Mouse (Mus musculus): ENCODE measurements around the gene Lmod2. TPM values are rescaled to one million over a fixed set of nuclear protein-coding genes. Genes with fewer than 3 reads are reported as not detected.

Lmod2 gene
- polyA plus RNA-seq, 1 experiment = not detected

GRCm38 (mm10) chr6:24571126-24571525 is 26.4 kb upstream of the Lmod2 start:
- no peak overlapping the region for H3K4me3 ChIP-seq (replicated peaks)
- H3K27me3 ChIP-seq (replicated peaks) = no peaks in the 10 kb centered on the region
- TF ChIP-seq FLI1 (IDR thresholded peaks at IDR 0.05; ENCODE audit: low read length) (no peak), GATA1 (IDR thresholded peaks at IDR 0.05; ENCODE audit: borderline replicate concordance, low read length) (no peak)
- peaks cover 8% of the 10 kb centered on the region for H3K4me1 ChIP-seq
- peaks cover 3% of the 10 kb centered on the region; the same call in 1 of the 2 replicates for H3K9me3 ChIP-seq
- H3K36me3 ChIP-seq (replicated peaks; ENCODE audit: low read length) = no peaks in the 10 kb centered on the region

DNA sequence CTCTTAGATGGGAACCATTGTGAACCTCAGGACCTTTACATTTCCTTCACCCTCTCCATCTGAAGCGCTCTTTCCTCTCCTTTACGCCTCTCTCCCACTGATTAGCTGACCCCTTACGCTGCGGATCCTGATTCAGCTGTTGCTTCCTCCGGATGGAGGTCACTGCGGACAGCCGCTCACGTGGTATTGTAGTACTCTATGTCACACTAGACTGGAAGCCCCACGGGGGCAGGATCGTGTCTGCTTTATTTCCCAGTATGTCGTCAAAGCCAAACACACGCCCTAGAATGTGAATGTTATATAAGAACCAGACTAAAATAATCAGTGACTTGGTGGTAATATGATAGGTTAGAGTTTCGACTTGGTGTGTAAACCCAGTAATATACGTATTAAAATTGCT is 25.1 kb upstream of the Lmod2 start:
- Histone ChIP-seq H3K27me3 (replicated peaks) (no peaks in the 10 kb centered on the region), H3K4me3 (replicated peaks) (no peak overlapping the region), H3K4me1 (peaks cover 8% of the 10 kb centered on the region), H3K9me3 (peaks cover 3% of the 10 kb centered on the region; the same call in 1 of the 2 replicates), H3K36me3 (replicated peaks; ENCODE audit: low read length) (no peaks in the 10 kb centered on the region)
- no peak for TF ChIP-seq FLI1 (IDR thresholded peaks at IDR 0.05; ENCODE audit: low read length)
- TF ChIP-seq GATA1 (IDR thresholded peaks at IDR 0.05; ENCODE audit: borderline replicate concordance, low read length) = no peak

- TF ChIP-seq FLI1 (IDR thresholded peaks at IDR 0.05; ENCODE audit: low read length) (no peak), GATA1 (IDR thresholded peaks at IDR 0.05; ENCODE audit: borderline replicate concordance, low read length) (no peak)
- Histone ChIP-seq H3K4me3 (replicated peaks) (no peak overlapping the region), H3K36me3 (replicated peaks; ENCODE audit: low read length) (no peaks in the 10 kb centered on the region), H3K27me3 (replicated peaks) (no peaks in the 10 kb centered on the region), H3K9me3 (peaks cover 3% of the 10 kb centered on the region; the same call in 1 of the 2 replicates), H3K4me1 (peaks cover 8% of the 10 kb centered on the region)
Measured at GRCm38 (mm10) chr6:24573319-24573718, 24.2 kb upstream of the Lmod2 start.

- no peak for TF ChIP-seq GATA1 (IDR thresholded peaks at IDR 0.05; ENCODE audit: borderline replicate concordance, low read length)
- TF ChIP-seq FLI1 (IDR thresholded peaks at IDR 0.05; ENCODE audit: low read length) = no peak
- H3K4me3 ChIP-seq (replicated peaks) = no peak overlapping the region
- H3K36me3 ChIP-seq (replicated peaks; ENCODE audit: low read length) = no peaks in the 10 kb centered on the region
- H3K4me1 ChIP-seq = peaks cover 3% of the 10 kb centered on the region; the same call in 1 of the 2 replicates
- no peaks in the 10 kb centered on the region for H3K27me3 ChIP-seq (replicated peaks)
- peaks cover 3% of the 10 kb centered on the region; the same call in 1 of the 2 replicates for H3K9me3 ChIP-seq
Measured at GRCm38 (mm10) chr6:24583456-24583855, 14.1 kb upstream of the Lmod2 start.

GRCm38 (mm10) chr6:24585431-24586310 is 11.9 kb upstream of the Lmod2 start:
- Histone ChIP-seq H3K9me3 (peaks cover 4% of the 10 kb centered on the region; the same call in 1 of the 2 replicates), H3K4me1 (peaks cover 3% of the 10 kb centered on the region; the same call in 1 of the 2 replicates), H3K36me3 (replicated peaks; ENCODE audit: low read length) (no peaks in the 10 kb centered on the region), H3K27me3 (replicated peaks) (no peaks in the 10 kb centered on the region), H3K4me3 (replicated peaks) (no peak overlapping the region)
- TF ChIP-seq GATA1 (IDR thresholded peaks at IDR 0.05; ENCODE audit: borderline replicate concordance, low read length) = no peak
- TF ChIP-seq FLI1 (IDR thresholded peaks at IDR 0.05; ENCODE audit: low read length) = no peak

- no peak for TF ChIP-seq FLI1 (IDR thresholded peaks at IDR 0.05; ENCODE audit: low read length)
- no peak for TF ChIP-seq GATA1 (IDR thresholded peaks at IDR 0.05; ENCODE audit: borderline replicate concordance, low read length)
- Histone ChIP-seq H3K36me3 (replicated peaks; ENCODE audit: low read length) (no peaks in the 10 kb centered on the region), H3K4me1 (peaks cover 3% of the 10 kb centered on the region; the same call in 1 of the 2 replicates), H3K4me3 (replicated peaks) (no peak overlapping the region), H3K27me3 (replicated peaks) (no peaks in the 10 kb centered on the region), H3K9me3 (0 out of 2 replicates have a peak, but pooled peaks cover 2% of the 10 kb centered on the region)
Measured at GRCm38 (mm10) chr6:24586885-24587284, 10.7 kb upstream of the Lmod2 start.

DNA sequence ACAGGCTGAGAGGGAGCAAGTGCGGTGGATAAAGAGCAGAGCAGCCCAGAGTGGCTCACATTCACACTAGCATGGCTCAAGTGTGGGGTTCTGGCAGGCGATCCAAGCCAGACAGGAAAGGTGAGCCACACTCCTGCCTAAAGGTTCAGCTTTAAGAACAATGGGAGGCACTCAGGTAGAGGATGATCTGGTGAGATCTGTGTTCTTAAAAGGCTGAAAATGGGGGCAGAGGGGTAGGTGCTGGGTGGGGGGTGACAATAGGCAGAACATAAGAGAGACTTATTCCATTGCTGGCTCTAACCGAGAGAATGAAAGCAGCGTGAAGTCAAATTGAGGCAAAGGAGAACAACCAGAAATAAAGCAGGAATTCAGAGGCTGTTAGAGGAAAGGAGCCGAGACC is 7.3 kb upstream of the Lmod2 start:
- H3K4me1 ChIP-seq = peaks cover 3% of the 10 kb centered on the region; the same call in 1 of the 2 replicates
- H3K9me3 ChIP-seq = 0 out of 2 replicates have a peak, but pooled peaks cover 2% of the 10 kb centered on the region
- no peak for TF ChIP-seq FLI1 (IDR thresholded peaks at IDR 0.05; ENCODE audit: low read length)
- TF ChIP-seq GATA1 (IDR thresholded peaks at IDR 0.05; ENCODE audit: borderline replicate concordance, low read length) = no peak
- no peaks in the 10 kb centered on the region for H3K36me3 ChIP-seq (replicated peaks; ENCODE audit: low read length)
- H3K4me3 ChIP-seq (replicated peaks) = no peak overlapping the region
- no peaks in the 10 kb centered on the region for H3K27me3 ChIP-seq (replicated peaks)

- H3K4me1 ChIP-seq = no peaks in the 10 kb centered on the region; the same call in 1 of the 2 replicates
- no peaks in the 10 kb centered on the region for H3K36me3 ChIP-seq (replicated peaks; ENCODE audit: low read length)
- H3K9me3 ChIP-seq = 0 out of 2 replicates have a peak, but pooled peaks cover 2% of the 10 kb centered on the region
- no peak for TF ChIP-seq GATA1 (IDR thresholded peaks at IDR 0.05; ENCODE audit: borderline replicate concordance, low read length)
- TF ChIP-seq FLI1 (IDR thresholded peaks at IDR 0.05; ENCODE audit: low read length) = no peak
- no peak overlapping the region for H3K4me3 ChIP-seq (replicated peaks)
- no peaks in the 10 kb centered on the region for H3K27me3 ChIP-seq (replicated peaks)
Measured at GRCm38 (mm10) chr6:24591525-24592218, 5.9 kb upstream of the Lmod2 start.

DNA sequence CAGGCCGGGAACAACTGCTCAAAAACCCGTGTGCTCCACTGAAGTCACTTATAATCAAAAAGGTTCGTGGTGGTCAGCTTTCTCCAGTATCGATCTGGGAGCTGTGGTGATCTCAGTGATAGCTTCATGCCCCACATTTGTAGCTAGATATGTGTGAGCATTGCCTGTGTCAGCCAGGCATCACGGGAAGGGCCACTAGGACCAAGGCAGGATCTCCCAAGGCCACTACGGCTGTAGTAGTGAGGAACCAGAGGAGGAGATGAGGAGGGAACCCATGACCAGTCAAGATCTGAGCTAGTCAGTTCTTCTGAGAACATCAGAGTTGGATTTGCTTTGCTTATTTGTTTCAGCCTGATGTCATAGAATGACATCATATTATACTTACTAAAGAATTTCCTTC is 1.6 kb downstream of the Lmod2 start:
- Histone ChIP-seq H3K4me1 (0 out of 2 replicates have a peak, but pooled peaks cover 2% of the 10 kb centered on the region), H3K4me3 (replicated peaks) (no peak overlapping the region), H3K27me3 (replicated peaks) (no peaks in the 10 kb centered on the region), H3K36me3 (replicated peaks; ENCODE audit: low read length) (no peaks in the 10 kb centered on the region), H3K9me3 (0 out of 2 replicates have a peak, but pooled peaks cover 8% of the 10 kb centered on the region)
- no peak for TF ChIP-seq GATA1 (IDR thresholded peaks at IDR 0.05; ENCODE audit: borderline replicate concordance, low read length)
